Mouse (Mus musculus) brain, embryonic 18.5 days (tissue): ENCODE results near the gene Kpna2.
"Not testable (repeated sequence)": the region's sequence is repeated elsewhere in the genome, so short reads cannot be mapped to it uniquely, and the experiment has no call there.

Source experiments
- DNase-seq: peaks from one replicate; pipeline ENCODE4 v3.0.0-alpha.2; 2012; ENCODE audit warnings: low read depth, low spot score

The Kpna2 gene

DNA sequence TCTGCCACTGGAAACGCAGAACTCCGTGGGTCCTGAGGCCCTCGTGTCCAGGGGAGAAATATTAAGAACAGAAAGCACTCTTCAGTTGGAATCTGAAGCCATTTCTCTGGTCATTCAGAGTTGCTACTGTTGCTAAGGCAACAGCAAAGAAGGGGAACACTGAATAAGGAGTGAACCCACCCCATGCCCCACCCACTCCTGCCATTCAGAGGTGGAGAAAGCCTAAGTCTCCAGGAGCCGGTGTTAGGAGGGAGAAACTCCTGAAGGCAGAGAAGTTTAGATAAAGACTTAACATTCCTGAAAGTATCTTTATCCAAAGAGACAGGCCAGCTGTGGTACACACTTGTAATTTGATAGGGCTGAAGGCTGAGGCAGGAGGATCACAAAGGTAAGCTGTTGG is 20.0 kb upstream of the Kpna2 start:
- no peak for DNase-seq

DNA sequence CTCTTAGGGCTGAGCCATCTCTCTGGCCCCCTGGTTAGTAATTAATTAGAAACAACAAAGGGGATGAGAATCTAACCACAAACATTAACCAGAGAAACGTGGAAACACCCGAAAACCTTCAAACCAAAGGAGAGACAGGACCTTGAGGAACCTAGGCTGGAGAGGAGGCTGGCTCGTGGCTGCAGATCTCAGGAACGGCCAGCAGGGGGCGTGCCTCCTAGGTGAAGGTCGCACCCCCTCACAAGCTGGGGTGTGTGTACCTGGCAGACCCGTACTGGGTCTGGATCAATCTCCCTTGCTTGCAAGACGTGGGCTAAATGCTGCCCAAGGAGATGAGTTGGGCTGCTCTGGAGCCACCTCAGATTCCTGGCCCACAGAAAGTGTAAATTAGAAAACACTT is 19.3 kb upstream of the Kpna2 start:
- DNase-seq: no peak

DNA sequence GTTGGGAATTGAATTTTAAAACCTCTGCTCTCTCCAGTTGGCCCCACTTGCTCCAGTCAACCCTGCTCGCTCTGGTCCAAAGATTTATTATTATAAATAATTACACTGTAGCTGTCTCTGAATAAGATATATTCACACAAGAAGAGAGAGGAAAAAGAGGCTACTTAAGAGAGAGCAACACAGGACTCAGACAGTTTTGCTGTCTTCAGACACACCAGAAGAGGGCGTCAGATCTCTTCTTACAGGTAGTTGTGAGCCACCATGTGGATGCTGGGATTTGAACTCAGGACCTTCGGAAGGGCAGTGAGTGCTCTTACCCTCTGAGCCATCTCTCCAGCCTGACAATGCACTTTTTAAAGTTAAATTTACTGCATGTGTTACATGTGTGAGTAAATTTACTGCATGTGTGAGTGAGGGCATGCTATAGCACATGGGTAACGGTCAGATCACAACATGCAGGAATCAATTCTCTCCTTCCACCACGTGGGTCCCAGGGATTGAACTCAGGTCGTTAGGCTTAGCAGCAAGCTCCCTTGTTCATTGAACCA is 18.1 kb upstream of the Kpna2 start:
- DNase-seq: no peak

GRCm38 (mm10) chr11:107016893-107017292 is 17.6 kb upstream of the Kpna2 start:
- no peak for DNase-seq

- not testable (repeated sequence) for DNase-seq
These were observed 16.3 kb upstream of the Kpna2 start for GRCm38 (mm10) chr11:107015535-107016187.

- no peak for DNase-seq
These were observed 15.4 kb upstream of the Kpna2 start for GRCm38 (mm10) chr11:107014597-107015309.

DNA sequence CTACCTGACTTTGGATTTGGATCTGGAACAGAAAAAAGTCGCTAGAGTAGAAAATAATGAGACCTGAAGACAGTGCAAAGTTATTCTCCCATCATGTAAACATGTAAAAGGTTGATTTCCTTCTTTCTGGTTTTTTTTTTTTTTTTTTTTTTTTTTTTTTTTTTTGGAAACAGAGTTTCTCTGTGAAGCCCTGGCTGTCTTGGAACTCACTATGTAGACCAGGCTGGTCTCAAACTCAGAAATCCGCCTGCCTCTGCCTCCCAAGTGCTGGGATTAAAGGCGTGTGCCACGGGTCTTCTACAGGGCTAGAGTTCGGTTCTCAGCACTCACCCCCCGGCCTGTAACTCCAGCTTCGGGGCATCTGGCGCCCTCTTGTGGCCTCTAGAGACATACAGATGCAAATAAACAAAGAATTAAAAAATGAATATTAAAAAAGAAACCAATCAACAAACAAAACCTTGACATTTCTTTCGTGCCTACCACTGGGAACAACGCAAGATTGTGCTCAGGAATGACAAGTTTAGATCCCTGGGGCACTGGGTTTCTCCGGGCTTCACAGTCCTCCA is 14.8 kb upstream of the Kpna2 start:
- DNase-seq: no peak

DNA sequence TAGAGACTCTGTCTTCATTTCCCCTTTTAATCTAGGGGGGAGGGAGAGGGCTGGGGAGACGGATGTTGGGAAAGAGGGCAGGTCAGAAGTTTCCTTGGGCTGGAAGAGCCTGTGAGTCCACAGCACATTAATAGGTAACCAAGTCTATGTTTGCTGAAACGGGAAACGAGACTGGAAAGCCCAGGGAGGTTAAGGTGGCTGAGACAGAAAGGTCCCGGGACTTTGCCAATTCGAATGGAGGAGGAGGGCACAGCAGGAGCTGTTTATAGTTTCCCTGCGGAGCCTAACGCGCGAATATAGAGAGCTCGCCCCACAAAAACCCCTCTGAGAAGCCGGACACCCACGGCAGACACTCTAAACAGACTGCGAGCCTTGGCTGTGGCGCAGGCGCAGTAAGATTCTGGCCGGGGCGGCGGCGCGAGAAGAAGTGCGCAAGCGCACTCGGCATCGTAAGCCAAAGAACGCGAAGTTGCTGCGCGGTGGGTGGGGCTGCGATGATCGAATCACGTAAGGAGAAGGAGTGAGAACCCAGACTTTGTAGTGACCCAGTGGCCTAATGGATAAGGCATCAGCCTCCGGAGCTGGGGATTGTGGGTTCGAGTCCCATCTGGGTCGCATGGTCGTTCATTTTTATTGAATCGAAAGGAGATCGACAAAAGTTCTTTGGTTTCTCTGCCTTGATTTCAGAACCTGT is 13.1 kb upstream of the Kpna2 start:
- peak; percentile 90 for DNase-seq

DNA sequence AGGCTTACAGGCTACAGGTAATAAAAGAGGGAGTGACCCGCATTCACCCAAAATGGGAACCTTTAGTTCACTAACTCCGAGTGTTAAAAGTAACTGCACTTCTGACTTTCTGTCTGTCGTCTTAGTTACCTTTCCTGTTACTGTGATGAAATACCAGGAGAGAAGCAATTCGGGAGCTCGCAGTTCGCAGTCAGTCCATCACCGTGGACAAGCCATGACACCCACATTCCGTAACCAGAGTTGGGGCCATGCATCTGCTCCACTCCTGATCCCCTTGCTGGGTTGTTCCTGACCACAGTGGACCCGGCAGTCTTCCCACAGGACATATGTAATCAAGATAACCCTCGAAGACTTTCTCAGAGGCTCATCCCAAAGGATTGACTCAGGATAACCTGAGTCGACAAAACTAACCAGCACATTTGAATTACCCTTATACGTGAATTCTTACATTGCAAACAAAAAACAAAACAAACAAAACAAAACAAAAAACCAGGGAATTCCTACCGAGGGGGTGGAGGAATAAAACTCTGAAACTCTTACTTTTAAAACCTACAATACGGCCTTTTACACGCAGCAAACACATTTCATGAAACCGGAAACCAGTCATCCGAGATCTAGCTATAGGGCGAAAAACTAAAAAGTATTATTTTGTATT is 12.5 kb upstream of the Kpna2 start:
- no peak for DNase-seq

DNA sequence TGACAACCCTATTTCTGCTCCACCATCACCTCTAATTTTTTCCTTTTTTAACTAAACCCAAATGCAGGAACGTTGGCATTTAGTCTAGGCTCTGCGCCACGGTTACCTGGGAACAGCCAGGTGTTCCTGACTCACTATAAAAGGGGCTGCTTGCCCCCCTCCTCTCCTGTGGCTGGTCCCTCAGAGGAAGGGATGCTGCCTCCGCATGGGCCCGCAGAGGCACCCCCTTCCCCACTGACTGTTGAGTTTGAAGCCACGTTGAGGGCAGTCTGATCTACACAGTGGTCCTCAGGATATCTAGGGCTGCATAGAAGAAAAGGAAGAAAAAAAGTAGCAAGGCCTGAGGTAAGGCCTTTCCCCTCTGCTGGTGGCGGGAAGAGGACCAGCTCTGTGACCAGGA is 11.8 kb upstream of the Kpna2 start:
- DNase-seq: no peak

DNA sequence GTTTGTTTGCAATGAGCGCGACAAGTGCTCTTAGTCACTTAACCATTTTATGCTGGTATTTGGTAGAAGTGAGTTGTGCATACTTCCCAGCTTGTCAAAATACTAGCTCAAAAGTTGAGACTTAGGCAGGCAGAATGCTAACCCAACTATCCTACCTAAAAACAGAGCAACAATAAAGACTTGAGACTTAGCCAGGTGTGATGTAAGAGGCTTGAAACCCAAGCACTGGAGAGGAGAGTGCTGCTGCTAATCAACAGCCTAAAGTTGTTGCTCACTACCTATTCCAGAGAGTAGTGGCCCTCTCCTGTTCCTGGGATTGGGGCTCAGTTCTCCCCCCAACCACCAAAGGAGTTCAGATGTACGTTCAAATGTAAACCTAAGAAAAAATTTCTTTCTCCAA is 11.1 kb upstream of the Kpna2 start:
- no peak for DNase-seq

- no peak for DNase-seq
These were observed 6.2 kb upstream of the Kpna2 start for GRCm38 (mm10) chr11:107005538-107005937.

DNA sequence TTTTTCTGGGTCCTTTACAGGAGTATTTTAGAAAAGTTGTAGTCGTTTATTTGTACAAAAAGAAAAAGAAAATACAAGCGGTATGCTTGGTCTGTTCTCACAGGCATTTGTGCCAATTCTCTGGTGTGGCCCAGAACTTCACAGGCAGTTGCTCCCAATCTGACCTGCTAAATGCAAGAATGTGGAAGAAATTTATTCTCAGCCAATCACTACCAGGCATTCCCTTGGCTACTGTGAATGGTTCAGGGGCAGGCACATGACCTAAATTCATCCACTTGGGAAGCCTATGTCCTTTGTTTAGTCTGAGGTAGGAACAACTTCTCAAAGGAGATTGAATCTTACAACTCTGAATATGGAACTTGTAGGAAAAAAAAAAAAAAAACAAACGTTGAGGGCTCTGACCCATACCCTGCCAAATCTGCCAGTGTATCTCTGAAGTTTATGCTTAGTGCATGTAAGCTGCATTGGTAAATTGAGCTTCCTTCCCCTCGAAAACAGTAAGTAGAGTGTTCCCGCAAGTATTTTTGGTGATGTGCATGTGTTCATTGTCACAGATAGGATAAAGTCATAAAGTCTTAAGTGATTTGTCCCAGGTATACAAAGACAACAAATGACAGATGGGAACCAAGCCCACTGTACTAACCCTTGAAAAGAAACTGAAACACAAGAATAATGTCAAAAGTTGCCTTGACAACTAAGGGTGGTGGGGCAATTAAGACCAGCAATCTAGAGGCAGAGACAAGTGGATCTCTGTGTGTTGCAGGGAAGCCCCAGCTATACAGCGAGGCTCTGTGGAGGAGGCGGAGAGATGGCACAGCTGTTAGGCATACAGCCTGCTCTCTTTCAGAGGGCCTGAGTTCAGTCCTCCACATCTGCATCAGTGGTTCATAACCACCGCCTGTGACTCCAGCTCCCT is 2.7 kb upstream of the Kpna2 start:
- no peak for DNase-seq

GRCm38 (mm10) chr11:106999949-107000513 is 690 bp upstream of the Kpna2 start:
- DNase-seq: no peak

DNA sequence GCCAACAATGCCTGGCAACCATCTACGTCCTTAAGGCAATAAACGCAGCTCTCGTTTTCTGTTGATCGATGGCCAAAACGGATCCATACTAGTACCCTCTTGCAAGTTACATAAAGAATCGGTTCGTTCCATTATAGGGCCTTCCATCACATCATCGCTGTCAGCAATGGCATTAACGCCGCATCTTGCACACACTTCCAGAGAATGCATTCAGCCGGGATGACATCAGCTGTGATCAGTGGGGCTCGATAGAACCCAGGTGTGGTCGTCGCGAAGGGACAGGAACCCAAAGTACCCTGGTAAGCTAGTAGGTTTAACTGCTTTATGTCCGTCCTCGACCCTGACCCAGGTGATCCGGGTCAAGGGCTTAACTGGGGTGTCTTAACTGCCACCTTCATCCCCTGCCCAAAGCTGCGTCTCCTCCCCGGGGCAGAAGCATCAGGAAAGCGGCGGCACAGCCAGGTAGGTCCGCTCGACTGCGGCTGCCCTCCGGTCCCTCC is 640 bp downstream of the Kpna2 start:
- DNase-seq: no peak

- DNase-seq: no peak
These were observed 1.4 kb downstream of the Kpna2 start for GRCm38 (mm10) chr11:106997976-106998375.

- DNase-seq: not testable (repeated sequence)
These were observed 2.8 kb downstream of the Kpna2 start for GRCm38 (mm10) chr11:106996492-106996891.

- DNase-seq: no peak
These were observed 4.9 kb downstream of the Kpna2 start for GRCm38 (mm10) chr11:106994246-106995085.

GRCm38 (mm10) chr11:106987384-106987783 is 12.0 kb downstream of the Kpna2 start:
- no peak for DNase-seq
